Mouse (Mus musculus): ENCODE measurements at regions not wholly inside any gene's neighbourhood (a gene's known extent, or its start where the extent isn't known, plus 50 kb on each side); places are given as distances from the start of the nearest gene placed in this dataset.

- no peak for DNase-seq (ENCODE audit: low spot score)
These were observed 58.5 kb downstream of the Zfp36l2 start for GRCm38 (mm10) chr17:84129204-84129603.

GRCm38 (mm10) chr17:84128262-84128661 lies 59.5 kb downstream of the Zfp36l2 start:
- DNase-seq (ENCODE audit: low spot score): no peak

GRCm38 (mm10) chr17:84126168-84126567 lies 61.6 kb downstream of the Zfp36l2 start:
- DNase-seq (ENCODE audit: low spot score): no peak

DNA sequence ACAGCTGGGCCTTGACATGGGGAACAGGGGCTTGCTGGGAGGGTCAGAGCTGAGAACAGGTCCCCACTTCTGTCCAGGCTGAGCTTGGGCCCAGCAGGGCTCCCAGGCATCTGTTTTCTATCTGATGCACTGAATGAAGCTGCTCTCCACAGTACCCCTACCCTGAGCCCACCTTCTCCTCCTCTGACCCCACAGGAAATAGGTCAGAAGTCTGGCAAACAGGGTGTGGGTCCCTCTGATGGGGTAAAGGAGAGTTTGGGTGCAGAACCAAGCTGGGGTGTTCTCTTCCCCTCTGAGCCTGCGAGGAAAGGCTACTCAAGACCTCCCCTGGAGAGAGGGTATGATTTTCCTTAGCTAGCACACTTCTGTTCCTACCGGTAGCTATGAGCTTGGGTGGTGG lies 64.6 kb downstream of the Zfp36l2 start:
- no peak for DNase-seq (ENCODE audit: low spot score)

DNA sequence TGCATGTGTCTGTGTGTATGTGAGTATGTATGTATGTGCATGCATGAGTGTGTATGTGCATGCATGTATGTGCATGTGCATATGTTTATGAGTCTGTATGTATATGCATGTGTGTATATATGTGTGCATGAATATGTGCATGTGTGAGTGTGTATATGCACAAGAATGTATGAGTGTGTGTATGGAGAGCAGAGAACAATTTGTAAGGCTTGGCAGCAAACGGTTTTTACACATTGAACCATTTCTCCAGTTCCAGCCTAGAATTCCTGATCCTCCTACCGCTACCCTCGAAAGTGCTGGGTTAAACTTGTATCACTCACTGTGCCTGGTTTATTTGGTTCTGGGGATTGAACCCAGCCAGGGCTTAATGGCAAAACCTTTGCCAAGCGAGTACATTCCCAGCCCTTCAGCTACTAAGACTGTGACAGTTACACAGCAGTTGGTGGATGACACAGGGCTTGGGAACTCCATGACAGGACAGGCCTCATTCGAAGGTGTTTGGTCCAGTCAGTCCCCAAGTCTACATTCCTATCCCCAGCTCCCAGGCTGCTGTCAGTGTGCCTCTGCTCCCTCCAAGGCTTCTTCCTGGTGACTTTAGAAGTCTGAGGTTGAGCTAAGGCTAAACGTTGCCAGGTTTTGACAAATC lies 65.1 kb downstream of the Zfp36l2 start:
- no peak for DNase-seq (ENCODE audit: low spot score)

DNA sequence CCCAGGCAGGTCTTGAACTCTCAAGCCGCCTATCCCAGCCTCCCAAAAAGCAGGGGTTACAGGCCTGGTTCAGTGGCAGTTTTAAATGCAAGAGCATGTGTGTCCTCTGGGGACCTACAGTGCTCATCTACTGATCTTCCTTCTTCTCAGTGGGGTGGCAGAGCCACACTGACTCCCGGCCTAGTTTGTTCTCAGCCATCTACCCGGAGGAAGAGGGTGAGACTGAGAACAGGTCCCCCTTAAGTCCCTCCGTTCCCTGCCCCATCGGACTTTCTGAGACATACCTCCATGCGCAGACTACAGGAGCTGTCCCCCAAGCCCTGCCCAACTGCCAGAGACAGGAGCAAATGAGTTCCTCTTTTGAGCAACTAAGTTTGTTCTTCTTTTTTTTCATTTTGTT lies 66.5 kb downstream of the Zfp36l2 start:
- no peak for DNase-seq (ENCODE audit: low spot score)

- no peak for DNase-seq (ENCODE audit: low spot score)
These were observed 68.3 kb downstream of the Zfp36l2 start for GRCm38 (mm10) chr17:84119221-84120017.

- no peak for DNase-seq (ENCODE audit: low spot score)
These were observed 69.0 kb downstream of the Zfp36l2 start for GRCm38 (mm10) chr17:84118781-84119180.

DNA sequence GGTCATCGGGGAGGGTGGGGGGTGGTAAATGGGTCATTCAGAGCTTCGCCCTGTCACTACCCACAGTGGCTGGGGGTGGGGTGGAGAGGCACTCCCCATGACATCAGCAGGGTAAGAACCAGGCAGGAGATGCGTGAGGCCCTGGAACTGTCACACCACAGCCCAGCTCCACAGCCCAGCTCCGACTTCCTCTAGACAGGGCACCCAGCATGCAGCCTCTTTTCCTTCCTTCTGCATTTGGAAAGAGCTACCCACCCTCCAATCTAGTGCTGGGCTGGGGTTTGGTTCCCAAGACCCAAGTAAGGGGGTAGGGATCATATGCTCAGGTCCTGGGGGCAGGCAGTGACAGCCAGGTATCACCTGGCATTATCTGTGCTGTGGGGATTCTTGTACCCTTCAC lies 69.5 kb downstream of the Zfp36l2 start:
- DNase-seq (ENCODE audit: low spot score): peak; percentile 52

GRCm38 (mm10) chr17:84117756-84118155 lies 70.0 kb downstream of the Zfp36l2 start:
- no peak for DNase-seq (ENCODE audit: low spot score)

- DNase-seq (ENCODE audit: low spot score): no peak
These were observed 71.1 kb downstream of the Zfp36l2 start for GRCm38 (mm10) chr17:84116340-84117279.

- no peak for DNase-seq (ENCODE audit: low spot score)
These were observed 71.8 kb downstream of the Zfp36l2 start for GRCm38 (mm10) chr17:84115957-84116339.

DNA sequence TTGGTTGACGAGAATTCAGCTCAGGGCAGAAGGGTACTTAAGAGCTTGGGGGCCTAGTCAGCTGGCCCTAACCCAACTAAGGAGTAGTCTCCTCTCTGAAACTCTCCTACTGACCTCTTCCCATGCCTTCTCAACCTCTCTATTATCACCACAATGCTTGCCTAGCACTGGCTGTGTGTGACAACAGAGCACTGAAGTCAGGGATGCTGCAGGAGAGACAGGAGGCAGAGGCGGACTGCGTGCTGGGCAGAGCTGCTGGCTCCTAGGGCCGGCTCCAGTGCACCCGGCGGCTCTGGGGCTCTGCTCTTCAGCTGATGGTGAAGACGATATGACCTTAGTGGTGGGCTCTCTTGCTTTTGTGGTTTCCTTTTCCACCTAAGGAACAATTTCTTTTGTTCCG lies 72.6 kb downstream of the Zfp36l2 start:
- no peak for DNase-seq (ENCODE audit: low spot score)

DNA sequence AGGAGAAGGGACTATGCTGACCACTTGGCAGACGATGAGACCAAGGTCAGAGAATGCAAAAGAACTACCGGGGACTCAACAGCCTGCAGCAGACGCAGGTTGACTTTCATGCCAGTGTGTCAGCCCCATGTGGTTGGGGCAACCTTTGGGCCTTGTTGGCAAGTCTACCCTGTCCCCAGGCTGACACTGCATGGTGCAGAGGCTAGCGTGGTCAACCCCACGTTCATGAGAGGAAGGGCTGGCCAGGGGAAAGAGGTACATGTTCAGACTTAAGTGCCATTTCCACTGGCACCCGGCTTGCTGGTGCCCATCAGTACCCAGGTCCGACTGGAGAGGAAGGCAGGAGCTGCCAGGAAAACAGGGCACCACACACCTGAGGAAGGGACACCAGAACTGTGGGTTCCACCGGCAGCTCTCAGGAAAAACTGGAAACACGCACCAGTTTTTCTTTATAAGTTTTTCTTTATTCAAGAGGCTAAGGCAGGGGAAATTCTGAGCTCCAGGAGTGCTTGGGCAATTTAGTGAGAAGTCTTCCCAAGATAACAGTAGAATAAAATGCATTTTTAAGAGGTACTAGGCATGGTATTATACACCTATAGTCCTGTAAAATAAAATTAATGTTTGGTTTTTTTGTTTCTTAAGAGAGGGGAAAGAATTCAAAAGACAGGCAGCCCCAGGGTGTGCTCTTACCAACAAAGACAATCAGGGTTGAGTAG lies 73.3 kb downstream of the Zfp36l2 start:
- no peak for DNase-seq (ENCODE audit: low spot score)

- DNase-seq (ENCODE audit: low spot score): peak; percentile 87
These were observed 74.0 kb downstream of the Zfp36l2 start for GRCm38 (mm10) chr17:84113608-84114278.

- no peak for DNase-seq (ENCODE audit: low spot score)
These were observed 75.2 kb downstream of the Zfp36l2 start for GRCm38 (mm10) chr17:84112411-84113031.

GRCm38 (mm10) chr17:84111787-84112370 lies 75.9 kb downstream of the Zfp36l2 start:
- no peak for DNase-seq (ENCODE audit: low spot score)

DNA sequence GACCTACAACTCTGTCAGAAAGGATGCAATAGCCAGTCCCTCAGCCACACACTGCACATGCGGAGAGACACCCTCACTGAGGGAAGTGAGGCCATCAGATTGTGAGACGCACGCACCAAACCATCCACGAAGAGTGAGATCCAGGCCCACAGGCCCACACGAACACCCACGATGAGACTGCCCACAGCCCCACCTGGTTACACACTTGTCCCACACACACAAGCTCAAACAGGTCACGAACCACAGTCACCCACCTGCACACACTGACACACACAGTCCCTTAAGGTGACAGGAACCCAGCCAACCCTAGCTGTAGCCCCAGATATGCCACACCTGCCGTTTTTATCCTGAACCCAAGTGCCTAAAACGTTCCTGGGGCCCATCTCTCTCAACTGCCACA lies 76.8 kb downstream of the Zfp36l2 start:
- DNase-seq (ENCODE audit: low spot score): no peak

GRCm38 (mm10) chr17:84110000-84110695 lies 77.6 kb downstream of the Zfp36l2 start:
- DNase-seq (ENCODE audit: low spot score): no peak

Data from layer of hippocampus, adult 11-12 months (tissue).